Mouse (Mus musculus): Measurements from ENCODE around the gene 9530077C05Rik. TPM values are rescaled to one million over a fixed set of nuclear protein-coding genes. Genes with fewer than 3 reads are reported as not detected.

The 9530077C05Rik gene
- total and polyA plus RNA-seq, 2 experiments from 2014 or later = 14.1 to 16.3 TPM

DNA sequence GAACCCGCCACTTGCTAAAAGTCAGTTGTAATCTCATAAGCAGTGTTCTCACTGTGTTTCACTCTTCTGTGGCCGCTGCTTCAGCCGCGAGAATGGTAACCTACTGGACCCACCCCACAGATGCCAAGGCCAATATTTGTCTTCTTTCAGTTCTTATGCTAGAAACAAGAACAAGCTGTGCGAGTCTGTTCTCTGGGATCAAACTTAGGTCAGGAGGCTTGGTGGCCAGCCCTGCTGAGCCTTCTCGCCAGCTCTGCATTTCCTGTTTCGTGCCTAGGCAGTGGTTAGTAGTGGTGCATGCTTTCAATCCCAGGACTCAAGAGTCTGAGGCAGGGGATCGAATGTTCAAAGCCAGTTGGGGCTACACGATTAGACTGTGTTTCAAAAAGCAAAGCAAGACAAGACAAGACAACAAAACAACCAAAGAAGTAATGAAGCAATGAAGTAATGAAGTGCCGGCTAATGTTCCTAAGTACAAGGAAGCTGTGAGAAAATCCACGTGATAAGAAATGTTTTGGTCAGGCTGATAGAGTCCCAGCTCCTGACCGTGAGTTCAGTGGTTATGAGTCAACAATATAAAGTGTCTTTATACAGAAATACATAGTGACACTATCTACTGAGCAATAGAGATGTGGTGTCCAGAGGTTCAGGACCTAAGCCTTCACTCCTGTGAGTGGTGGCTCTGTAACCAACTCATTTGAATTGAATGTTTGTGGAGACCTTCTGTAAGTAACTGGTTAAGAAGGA is 73.4 kb downstream of the 9530077C05Rik start:
- Histone ChIP-seq H3K27ac (ENCODE audit: low read depth, low read length) (no peak overlapping the region), H3K4me1 (ENCODE audit: insufficient read depth) (no peaks in the 10 kb centered on the region), H3K9me3 (ENCODE audit: low read length) (no peaks in the 10 kb centered on the region), H3K4me3 (ENCODE audit: low read depth, low read length) (no peak overlapping the region), H3K9ac (no peak overlapping the region), H3K4me2 (ENCODE audit: low read depth) (no peak overlapping the region), H3K36me3 (ENCODE audit: insufficient read depth) (no peaks in the 10 kb centered on the region), H3K27me3 (ENCODE audit: insufficient read depth, low read length) (no peaks in the 10 kb centered on the region)
- DNase-seq (no peak), ATAC-seq (no peak)
- TF ChIP-seq CTCF (IDR thresholded peaks at IDR 0.05; ENCODE audit: low read depth) = no peak
- 93% methylated on average over 12 of the region's 12 CpGs for WGBS

DNA sequence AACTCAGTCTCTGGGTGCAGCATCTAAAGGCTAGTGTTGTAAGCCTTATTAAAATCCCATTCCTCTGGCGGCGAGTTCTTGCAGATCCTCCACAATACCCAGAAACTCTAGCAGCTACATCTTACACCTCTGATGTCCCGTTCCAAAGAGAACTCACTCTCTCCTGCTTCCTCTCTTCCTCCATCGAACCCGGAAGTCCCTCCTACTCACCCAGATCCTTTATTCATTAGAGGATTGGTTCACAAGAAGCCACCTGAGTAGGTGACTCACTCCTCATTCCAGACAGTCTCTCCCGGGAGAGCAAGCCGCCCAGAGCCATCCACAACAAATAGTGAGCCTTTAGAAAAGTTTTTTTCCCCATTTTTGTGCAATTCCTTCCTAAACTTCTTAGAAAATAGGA is 74.9 kb downstream of the 9530077C05Rik start:
- Histone ChIP-seq H3K4me3 (ENCODE audit: low read depth, low read length) (no peak overlapping the region), H3K36me3 (ENCODE audit: insufficient read depth) (no peaks in the 10 kb centered on the region), H3K9ac (no peak overlapping the region), H3K4me2 (ENCODE audit: low read depth) (no peak overlapping the region), H3K9me3 (ENCODE audit: low read length) (no peaks in the 10 kb centered on the region), H3K27ac (ENCODE audit: low read depth, low read length) (no peak overlapping the region), H3K4me1 (ENCODE audit: insufficient read depth) (no peaks in the 10 kb centered on the region), H3K27me3 (ENCODE audit: insufficient read depth, low read length) (no peaks in the 10 kb centered on the region)
- 92% methylated on average over 7 of the region's 7 CpGs for WGBS
- ATAC-seq = no peak
- no peak for DNase-seq
- TF ChIP-seq CTCF (IDR thresholded peaks at IDR 0.05; ENCODE audit: low read depth) = no peak

DNA sequence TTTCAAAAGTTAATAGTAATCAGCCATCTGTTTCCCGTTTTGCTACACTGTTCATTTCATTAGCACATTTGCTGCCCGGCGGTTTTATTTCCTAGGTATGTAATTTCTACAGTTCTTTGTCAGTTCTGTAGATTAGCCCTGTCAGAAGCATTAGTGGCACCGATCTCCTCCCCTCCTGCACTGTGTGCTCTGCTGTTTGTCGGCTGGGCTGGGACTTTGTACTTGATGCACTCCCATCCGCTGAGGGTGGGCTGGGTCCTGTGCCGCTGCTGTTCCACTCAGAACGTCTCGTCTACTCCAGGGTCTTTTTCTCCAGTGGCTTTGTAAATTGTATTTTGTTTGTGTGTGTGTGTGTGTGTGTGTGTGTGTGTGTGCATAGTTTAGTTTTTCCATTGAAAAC is 77.7 kb downstream of the 9530077C05Rik start:
- no peak for DNase-seq
- WGBS = 51% methylated on average over 9 of the region's 9 CpGs
- Histone ChIP-seq H3K4me1 (ENCODE audit: insufficient read depth) (no peaks in the 10 kb centered on the region), H3K4me3 (ENCODE audit: low read depth, low read length) (no peak overlapping the region), H3K9me3 (ENCODE audit: low read length) (no peaks in the 10 kb centered on the region), H3K27me3 (ENCODE audit: insufficient read depth, low read length) (no peaks in the 10 kb centered on the region), H3K9ac (no peak overlapping the region), H3K27ac (ENCODE audit: low read depth, low read length) (no peak overlapping the region), H3K4me2 (ENCODE audit: low read depth) (no peak overlapping the region), H3K36me3 (ENCODE audit: insufficient read depth) (no peaks in the 10 kb centered on the region; the same call in 1 of the 2 replicates)
- ATAC-seq = no peak
- no peak for TF ChIP-seq CTCF (IDR thresholded peaks at IDR 0.05; ENCODE audit: low read depth)

Other genes with a start within 250 kb of the 9530077C05Rik start
- gene Zfp872, start 223.4 kb upstream of the 9530077C05Rik start, total RNA-seq (2014; rRNA removed) = 0.14 and 0.15 TPM in 2 replicates
- gene Zfp872, start 223.4 kb upstream of the 9530077C05Rik start, polyA plus RNA-seq (2015; fragmentation: Nextera tagmentation; extraction: Ambion mirVana) = 0.16 and 0.26 TPM in 2 replicates
- gene Zfp809, start 185.8 kb upstream of the 9530077C05Rik start, total RNA-seq (2014; rRNA removed) = 10.3 and 11.0 TPM in 2 replicates
- 3.8 and 6.8 TPM in 2 replicates for gene Zfp809, start 185.8 kb upstream of the 9530077C05Rik start, polyA plus RNA-seq (2015; fragmentation: Nextera tagmentation; extraction: Ambion mirVana)
- gene Zfp599, start 151.6 kb upstream of the 9530077C05Rik start, total RNA-seq (2014; rRNA removed) = 7.6 and 7.9 TPM in 2 replicates
- gene Zfp599, start 151.6 kb upstream of the 9530077C05Rik start, polyA plus RNA-seq (2015; fragmentation: Nextera tagmentation; extraction: Ambion mirVana) = 4.8 and 6.0 TPM in 2 replicates
- 37.1 and 51.3 TPM in 2 replicates for gene Zfp810, start 103.9 kb upstream of the 9530077C05Rik start, total RNA-seq (2014; rRNA removed)
- gene Zfp810, start 103.9 kb upstream of the 9530077C05Rik start, polyA plus RNA-seq (2015; fragmentation: Nextera tagmentation; extraction: Ambion mirVana) = 20.1 and 27.5 TPM in 2 replicates
- gene Anln, start 22.3 kb upstream of the 9530077C05Rik start, total RNA-seq (2014; rRNA removed) = 3.5 and 6.6 TPM in 2 replicates
- 2.2 and 2.4 TPM in 2 replicates for gene Anln, start 22.3 kb upstream of the 9530077C05Rik start, polyA plus RNA-seq (2015; fragmentation: Nextera tagmentation; extraction: Ambion mirVana)
- gene Gm17545, start 42.8 kb downstream of the 9530077C05Rik start, total RNA-seq (2014; rRNA removed) = not detected in 2 replicates
- gene Gm17545, start 42.8 kb downstream of the 9530077C05Rik start, polyA plus RNA-seq (2015; fragmentation: Nextera tagmentation; extraction: Ambion mirVana) = not detected in 2 replicates
- gene Rp9, start 58.2 kb downstream of the 9530077C05Rik start, total RNA-seq (2014; rRNA removed) = 80.2 and 85.6 TPM in 2 replicates
- gene Rp9, start 58.2 kb downstream of the 9530077C05Rik start, polyA plus RNA-seq (2015; fragmentation: Nextera tagmentation; extraction: Ambion mirVana) = 80.2 and 81.2 TPM in 2 replicates
- 33.8 and 35.4 TPM in 2 replicates for gene Bbs9, start 64.2 kb downstream of the 9530077C05Rik start, total RNA-seq (2014; rRNA removed)
- gene Bbs9, start 64.2 kb downstream of the 9530077C05Rik start, polyA plus RNA-seq (2015; fragmentation: Nextera tagmentation; extraction: Ambion mirVana) = 13.8 and 17.8 TPM in 2 replicates

All from forebrain, postnatal 0 days (tissue).